Mouse (Mus musculus): ENCODE results near the gene Ppp2r5b. TPM values are rescaled to one million over a fixed set of nuclear protein-coding genes. Genes with fewer than 3 reads are reported as not detected.

The Ppp2r5b gene
- polyA plus RNA-seq, 1 experiment from 2014 or later, result 10.5 TPM

DNA sequence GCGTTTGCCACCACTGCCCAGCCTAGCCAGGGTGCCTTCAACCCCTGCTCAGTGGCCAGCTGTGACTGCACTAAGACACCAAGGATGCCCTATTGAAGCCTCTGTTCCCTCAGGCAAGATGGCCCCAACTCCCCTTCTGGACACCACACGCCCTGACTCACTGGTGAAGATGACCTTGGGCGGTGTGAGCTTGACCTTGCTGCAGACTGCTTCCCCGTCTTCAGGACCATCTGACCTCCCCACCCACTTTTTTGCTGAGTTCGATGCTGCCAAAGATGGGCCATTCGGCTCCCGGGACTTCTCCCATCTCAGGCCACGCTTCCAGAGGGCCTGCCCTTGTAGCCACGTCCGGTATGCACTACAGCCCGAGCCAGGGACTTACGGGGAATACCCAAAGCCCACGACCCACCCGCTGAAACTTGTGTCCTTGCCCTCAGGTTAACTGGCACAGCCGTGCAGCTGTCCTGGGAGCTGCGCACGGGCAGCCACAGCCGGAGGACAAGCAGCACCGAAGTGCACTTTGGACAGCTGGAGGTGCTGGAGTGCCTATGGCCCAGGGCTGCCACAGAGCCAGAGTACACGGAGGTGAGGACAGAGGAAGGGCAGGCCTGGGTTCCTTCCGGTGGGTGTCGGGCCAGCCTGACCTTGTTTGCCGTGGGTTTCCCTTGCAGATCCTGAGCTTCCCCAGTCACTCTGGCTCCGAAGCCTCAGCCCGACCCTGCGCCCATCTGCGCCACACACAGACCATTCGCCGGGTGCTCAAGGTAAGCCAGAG lies 12.0 kb upstream of the Ppp2r5b start:
- Histone ChIP-seq H3K9me3 (ENCODE audit: control insufficient read depth, low read length) (no peaks in the 10 kb centered on the region), H3K4me3 (ENCODE audit: low read depth, low read length) (no peak overlapping the region), H3K27ac (ENCODE audit: low read depth, low read length) (no peak overlapping the region), H3K4me1 (replicated peaks; ENCODE audit: control insufficient read depth, insufficient read depth, low read length) (peaks cover 6% of the 10 kb centered on the region), H3K4me2 (no peak overlapping the region), H3K9ac (ENCODE audit: low read depth, low read length) (no peak overlapping the region), H3K36me3 (ENCODE audit: control insufficient read depth, insufficient read depth, low read length) (peaks cover 38% of the 10 kb centered on the region), H3K27me3 (replicated peaks; ENCODE audit: control insufficient read depth, insufficient read depth, low read length) (no peaks in the 10 kb centered on the region)
- ATAC-seq (replicated peaks; ENCODE audit: low FRiP score) (no peak), DNase-seq (ENCODE audit: low spot score) (no peak)
- WGBS, result 95% methylated on average over 29 of the region's 29 CpGs

DNA sequence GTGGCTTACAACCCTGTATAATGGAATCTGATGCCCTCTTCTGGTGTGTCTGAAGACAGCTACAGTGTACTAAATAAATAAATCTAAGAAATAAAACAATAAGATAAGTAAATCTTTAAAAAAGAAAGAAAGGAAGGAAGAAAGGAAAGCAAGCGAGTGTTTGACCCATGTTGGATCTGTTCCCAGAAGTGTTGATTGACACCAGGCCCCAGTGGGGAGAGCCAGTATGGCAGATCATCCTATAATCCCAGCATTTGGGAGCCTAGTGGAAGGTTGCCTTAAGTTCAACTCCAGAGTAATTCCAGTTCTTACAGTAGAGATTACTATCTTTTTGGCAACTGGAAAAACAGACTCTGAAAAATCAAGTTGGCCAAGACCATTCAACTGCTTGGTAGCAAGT lies 10.1 kb upstream of the Ppp2r5b start:
- ATAC-seq (replicated peaks; ENCODE audit: low FRiP score) (no peak), DNase-seq (ENCODE audit: low spot score) (no peak)
- no peak overlapping the region for H3K9ac ChIP-seq (ENCODE audit: low read depth, low read length)
- no peaks in the 10 kb centered on the region for H3K9me3 ChIP-seq (ENCODE audit: control insufficient read depth, low read length)
- no peak overlapping the region for H3K4me3 ChIP-seq (ENCODE audit: low read depth, low read length)
- H3K4me2 ChIP-seq, result no peak overlapping the region
- peaks cover 33% of the 10 kb centered on the region for H3K36me3 ChIP-seq (ENCODE audit: control insufficient read depth, insufficient read depth, low read length)
- 87% methylated on average over 1 of the region's 1 CpGs for WGBS
- no peak overlapping the region for H3K27ac ChIP-seq (ENCODE audit: low read depth, low read length)
- peaks cover 13% of the 10 kb centered on the region for H3K4me1 ChIP-seq (replicated peaks; ENCODE audit: control insufficient read depth, insufficient read depth, low read length)
- no peaks in the 10 kb centered on the region for H3K27me3 ChIP-seq (replicated peaks; ENCODE audit: control insufficient read depth, insufficient read depth, low read length)

DNA sequence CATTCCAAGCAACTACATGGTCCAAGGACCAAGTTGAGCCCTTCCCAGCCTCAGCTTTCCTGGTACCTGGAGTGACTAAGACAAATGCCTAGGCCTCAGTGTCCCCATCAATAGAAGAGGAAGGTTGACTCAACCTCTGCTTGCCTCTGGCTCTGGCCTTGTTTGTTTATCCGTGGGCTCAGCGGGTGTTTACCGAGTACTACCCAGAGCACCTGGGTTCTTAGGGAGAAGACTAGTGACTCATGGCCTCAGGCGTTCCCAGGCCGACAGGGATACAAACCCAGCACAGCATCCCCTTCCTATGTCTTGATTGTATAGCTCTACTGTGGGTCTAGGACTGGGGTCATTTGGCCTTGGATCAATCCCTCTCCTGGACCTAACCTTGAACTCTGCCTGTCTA lies 7.6 kb upstream of the Ppp2r5b start:
- no peaks in the 10 kb centered on the region for H3K9me3 ChIP-seq (ENCODE audit: control insufficient read depth, low read length)
- H3K4me3 ChIP-seq (ENCODE audit: low read depth, low read length), result peak overlapping the region; percentile 89; the same call in 1 of the 2 replicates
- no peak overlapping the region; the same call in 1 of the 2 replicates for H3K27ac ChIP-seq (ENCODE audit: low read depth, low read length)
- H3K4me1 ChIP-seq (replicated peaks; ENCODE audit: control insufficient read depth, insufficient read depth, low read length), result peaks cover 29% of the 10 kb centered on the region
- no peak for ATAC-seq (replicated peaks; ENCODE audit: low FRiP score)
- H3K27me3 ChIP-seq (replicated peaks; ENCODE audit: control insufficient read depth, insufficient read depth, low read length), result no peaks in the 10 kb centered on the region
- DNase-seq (ENCODE audit: low spot score), result no peak
- WGBS, result 69% methylated on average over 5 of the region's 5 CpGs
- H3K9ac ChIP-seq (ENCODE audit: low read depth, low read length), result no peak overlapping the region
- peaks cover 28% of the 10 kb centered on the region for H3K36me3 ChIP-seq (ENCODE audit: control insufficient read depth, insufficient read depth, low read length)
- H3K4me2 ChIP-seq, result peak overlapping the region; percentile 95

DNA sequence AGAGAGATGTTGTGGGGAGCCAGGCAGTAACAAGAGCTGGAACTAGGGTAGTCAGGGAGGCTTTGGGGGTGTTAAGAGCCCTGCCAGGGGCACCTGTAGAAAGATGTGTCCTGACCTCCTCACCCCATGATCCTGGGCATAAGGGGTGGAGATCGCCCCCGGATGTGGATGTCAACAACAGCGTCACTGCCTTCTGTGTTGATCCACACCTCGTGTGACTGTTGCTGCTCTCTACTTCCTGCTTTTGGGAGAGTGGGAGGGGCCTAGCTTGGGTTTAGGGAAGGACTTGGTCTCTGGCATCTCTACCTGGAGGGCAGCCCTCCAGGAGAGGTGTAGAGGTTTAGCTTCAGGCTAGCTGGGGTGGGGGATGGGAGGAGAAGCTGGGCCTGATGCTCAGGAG lies 6.6 kb upstream of the Ppp2r5b start:
- H3K9ac ChIP-seq (ENCODE audit: low read depth, low read length), result peak overlapping the region; percentile 87
- H3K27ac ChIP-seq (ENCODE audit: low read depth, low read length), result peak overlapping the region; percentile 68
- 0% methylated on average over 4 of the region's 4 CpGs for WGBS
- peaks cover 19% of the 10 kb centered on the region for H3K36me3 ChIP-seq (ENCODE audit: control insufficient read depth, insufficient read depth, low read length)
- peaks cover 29% of the 10 kb centered on the region for H3K4me1 ChIP-seq (replicated peaks; ENCODE audit: control insufficient read depth, insufficient read depth, low read length)
- H3K4me3 ChIP-seq (ENCODE audit: low read depth, low read length), result peak overlapping the region; percentile 89
- peak; percentile 54 for DNase-seq (ENCODE audit: low spot score)
- H3K4me2 ChIP-seq, result peak overlapping the region; percentile 95
- ATAC-seq (replicated peaks; ENCODE audit: low FRiP score), result 0 out of 2 replicates have a peak, but pooled peaks have one; percentile 22
- no peaks in the 10 kb centered on the region for H3K9me3 ChIP-seq (ENCODE audit: control insufficient read depth, low read length)
- no peaks in the 10 kb centered on the region for H3K27me3 ChIP-seq (replicated peaks; ENCODE audit: control insufficient read depth, insufficient read depth, low read length)

DNA sequence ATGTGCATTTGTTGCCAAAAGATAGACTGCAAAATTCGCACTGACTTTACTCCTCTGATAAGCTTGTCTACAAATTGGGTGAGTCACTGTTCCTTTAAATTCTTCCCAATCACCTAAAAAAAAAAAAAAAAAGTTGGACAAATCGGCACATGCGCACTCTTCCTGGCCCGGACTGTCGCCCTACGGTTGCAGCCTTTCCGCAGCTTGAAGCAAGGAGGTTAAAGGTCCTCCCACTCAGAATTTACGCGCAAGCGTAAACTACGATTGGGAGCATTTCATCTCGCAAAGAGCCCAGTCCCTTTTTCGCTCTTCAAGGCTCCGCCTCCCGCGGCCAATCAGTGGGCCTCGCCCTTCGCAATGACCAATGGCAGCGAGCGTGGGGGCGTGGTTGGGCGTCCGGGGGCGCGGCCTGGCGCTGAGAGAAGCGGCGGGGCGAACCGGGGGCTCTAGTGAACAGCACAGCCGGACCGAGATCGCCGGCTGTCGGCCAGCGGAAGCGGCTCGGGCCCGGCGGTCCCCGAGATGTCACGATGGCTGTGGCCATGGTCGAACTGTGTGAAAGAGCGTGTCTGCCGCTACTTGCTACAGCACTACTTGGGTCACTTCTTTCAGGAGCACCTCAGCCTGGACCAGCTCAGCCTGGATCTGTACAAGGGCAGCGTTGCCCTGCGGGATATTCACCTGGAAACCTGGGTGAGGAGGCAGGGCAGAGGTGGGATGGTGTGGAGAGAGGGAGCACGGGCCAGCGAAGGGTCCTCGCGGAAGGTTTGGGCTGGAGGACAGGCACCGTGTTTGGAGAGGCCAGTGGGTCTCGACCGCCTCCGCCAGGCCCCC lies 5.8 kb upstream of the Ppp2r5b start, which contains the start of gene Atg2a:
Gene Atg2a (plus strand): TSS at position 395 of the 834 bp plus-strand sequence.
- peaks cover 29% of the 10 kb centered on the region for H3K4me1 ChIP-seq (replicated peaks; ENCODE audit: control insufficient read depth, insufficient read depth, low read length)

DNA sequence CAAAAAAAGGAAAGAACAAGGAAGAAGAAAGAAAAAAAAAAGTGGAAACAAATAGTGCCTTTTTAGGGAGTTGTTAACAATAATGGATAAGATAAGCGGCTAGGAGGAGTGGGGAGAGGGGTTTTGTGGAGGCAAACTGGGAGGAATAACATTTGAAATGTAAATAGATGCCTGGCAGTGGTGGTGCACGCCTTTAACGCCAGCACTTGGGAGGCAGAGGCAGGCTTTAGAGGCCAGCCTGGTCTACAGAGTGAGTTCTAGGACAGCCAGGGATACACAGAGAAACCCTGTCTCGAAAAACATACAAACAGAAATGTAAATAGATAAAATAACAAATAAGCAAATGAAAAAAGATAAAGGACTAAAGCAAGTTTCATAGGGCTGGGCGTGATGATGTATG lies 5.1 kb upstream of the Ppp2r5b start:
- no peak for ATAC-seq (replicated peaks; ENCODE audit: low FRiP score)
- peak overlapping the region; percentile 30; the same call in 1 of the 2 replicates for H3K9ac ChIP-seq (ENCODE audit: low read depth, low read length)
- peak overlapping the region; percentile 80 for H3K27ac ChIP-seq (ENCODE audit: low read depth, low read length)
- peaks cover 29% of the 10 kb centered on the region for H3K4me1 ChIP-seq (replicated peaks; ENCODE audit: control insufficient read depth, insufficient read depth, low read length)
- peak overlapping the region; percentile 22; the same call in 1 of the 2 replicates for H3K4me3 ChIP-seq (ENCODE audit: low read depth, low read length)
- no peaks in the 10 kb centered on the region for H3K9me3 ChIP-seq (ENCODE audit: control insufficient read depth, low read length)
- H3K4me2 ChIP-seq, result peak overlapping the region; percentile 95
- WGBS, result 32% methylated on average over 5 of the region's 5 CpGs
- no peaks in the 10 kb centered on the region for H3K27me3 ChIP-seq (replicated peaks; ENCODE audit: control insufficient read depth, insufficient read depth, low read length)
- H3K36me3 ChIP-seq (ENCODE audit: control insufficient read depth, insufficient read depth, low read length), result peaks cover 7% of the 10 kb centered on the region
- no peak for DNase-seq (ENCODE audit: low spot score)

More for the DNA sequence above, 5.8 kb upstream of the Ppp2r5b start, which contains the start of gene Atg2a:
- peak within 1 kb of the TSS; percentile 87 for H3K9ac ChIP-seq (ENCODE audit: low read depth, low read length)
- H3K9me3 ChIP-seq (ENCODE audit: control insufficient read depth, low read length), result no peaks in the 10 kb centered on the region
- DNase-seq (ENCODE audit: low spot score) (peak; percentile 98), ATAC-seq (replicated peaks; ENCODE audit: low FRiP score) (peak; percentile 89)
- H3K4me3 ChIP-seq (ENCODE audit: low read depth, low read length), result peak within 1 kb of the TSS; percentile 89
- peaks cover 14% of the 10 kb centered on the region for H3K36me3 ChIP-seq (ENCODE audit: control insufficient read depth, insufficient read depth, low read length)
- peak within 1 kb of the TSS; percentile 95 for H3K4me2 ChIP-seq
- H3K27me3 ChIP-seq (replicated peaks; ENCODE audit: control insufficient read depth, insufficient read depth, low read length), result no peaks in the 10 kb centered on the region
- under 1% methylated on average over 55 of the region's 55 CpGs for WGBS
- H3K27ac ChIP-seq (ENCODE audit: low read depth, low read length), result peak within 1 kb of the TSS; percentile 80

DNA sequence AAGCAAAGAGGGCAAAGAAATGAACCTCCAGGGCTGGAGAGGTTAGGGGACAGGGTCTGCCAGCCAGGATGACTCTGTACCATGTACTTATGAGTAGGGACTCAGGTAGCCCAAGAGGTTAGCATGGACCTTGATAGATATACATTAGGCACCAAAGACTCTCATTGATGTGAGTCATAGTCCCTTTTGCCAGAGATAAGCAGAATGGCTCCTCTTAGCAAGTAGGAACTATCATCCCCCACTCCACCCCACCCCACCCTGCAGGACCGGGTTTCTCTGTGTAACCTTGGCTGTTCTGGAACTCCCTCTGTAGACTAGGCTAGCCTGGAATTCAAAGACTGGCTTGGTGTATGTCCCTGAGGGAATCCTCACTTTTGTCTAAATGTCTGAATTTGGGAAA lies 4.5 kb upstream of the Ppp2r5b start:
- peaks cover 31% of the 10 kb centered on the region for H3K4me1 ChIP-seq (replicated peaks; ENCODE audit: control insufficient read depth, insufficient read depth, low read length)
- DNase-seq (ENCODE audit: low spot score) (no peak), ATAC-seq (replicated peaks; ENCODE audit: low FRiP score) (peak; percentile 24; the same call in 1 of the 2 replicates)
- no peaks in the 10 kb centered on the region for H3K27me3 ChIP-seq (replicated peaks; ENCODE audit: control insufficient read depth, insufficient read depth, low read length)
- H3K4me2 ChIP-seq, result peak overlapping the region; percentile 95
- 35% methylated on average over 1 of the region's 1 CpGs for WGBS
- peak overlapping the region; percentile 37; the same call in 1 of the 2 replicates for H3K9ac ChIP-seq (ENCODE audit: low read depth, low read length)
- peak overlapping the region; percentile 80 for H3K27ac ChIP-seq (ENCODE audit: low read depth, low read length)
- H3K4me3 ChIP-seq (ENCODE audit: low read depth, low read length), result 0 out of 2 replicates have a peak overlapping the region, but pooled peaks have one; percentile 22
- H3K36me3 ChIP-seq (ENCODE audit: control insufficient read depth, insufficient read depth, low read length), result peaks cover 5% of the 10 kb centered on the region; the same call in 1 of the 2 replicates
- no peaks in the 10 kb centered on the region for H3K9me3 ChIP-seq (ENCODE audit: control insufficient read depth, low read length)

DNA sequence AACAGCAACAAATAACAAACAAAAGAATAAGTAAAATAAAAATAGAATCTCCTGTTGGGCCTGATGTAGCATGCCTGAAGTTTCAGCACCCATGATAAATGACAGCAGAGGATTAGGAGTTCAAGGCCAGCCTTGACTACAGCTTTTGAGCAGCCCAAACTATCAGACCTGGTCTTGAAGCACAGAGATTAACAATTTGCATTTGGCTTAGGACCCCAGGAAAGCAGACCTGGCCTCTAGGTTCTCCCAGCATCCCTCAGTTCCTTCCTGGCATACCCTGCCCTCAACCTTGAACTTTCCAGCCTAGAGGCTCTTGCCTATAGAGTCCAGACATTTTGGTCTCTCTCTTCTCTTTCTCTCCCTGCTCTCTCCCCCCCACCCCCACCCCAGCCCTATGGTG lies 3.1 kb upstream of the Ppp2r5b start:
- Histone ChIP-seq H3K36me3 (ENCODE audit: control insufficient read depth, insufficient read depth, low read length) (no peaks in the 10 kb centered on the region), H3K4me2 (no peak overlapping the region), H3K4me3 (ENCODE audit: low read depth, low read length) (no peak overlapping the region), H3K27me3 (replicated peaks; ENCODE audit: control insufficient read depth, insufficient read depth, low read length) (no peaks in the 10 kb centered on the region), H3K9ac (ENCODE audit: low read depth, low read length) (no peak overlapping the region), H3K27ac (ENCODE audit: low read depth, low read length) (no peak overlapping the region), H3K9me3 (ENCODE audit: control insufficient read depth, low read length) (no peaks in the 10 kb centered on the region), H3K4me1 (replicated peaks; ENCODE audit: control insufficient read depth, insufficient read depth, low read length) (peaks cover 40% of the 10 kb centered on the region)
- no peak for DNase-seq (ENCODE audit: low spot score)
- no peak for ATAC-seq (replicated peaks; ENCODE audit: low FRiP score)

Data from liver, embryonic 11.5 days (tissue).